Mouse (Mus musculus) lung, adult 2 months (tissue): ENCODE measurements around the gene Hmmr.

ENCODE experiments used
- CTCF ChIP-seq: fragments of 200-500 bp; IDR thresholded peaks from 2 replicates; pipeline ENCODE4 v1.5.1; 2011; ENCODE audit warnings: mild to moderate bottlenecking, low read length, control low read depth; ENCODE audit not compliant: insufficient read depth
- POLR2A ChIP-seq: fragments of 200-500 bp; IDR thresholded peaks from 2 replicates; pipeline ENCODE4 v1.6.1; 2011; ENCODE audit warnings: low read depth, mild to moderate bottlenecking, control low read depth, low read length, borderline replicate concordance; ENCODE audit errors: extremely low read depth

- TF ChIP-seq CTCF = no peak
- no peak for TF ChIP-seq POLR2A
These were observed 42.6 kb downstream of the Hmmr start for GRCm38 (mm10) chr11:40690444-40691127.
